Mouse (Mus musculus): ENCODE data around the gene Map3k1.

Gene Map3k1

GRCm38 (mm10) chr13:111812647-111813046 lies 3.9 kb upstream of the Map3k1 start:
- no peak for DNase-seq (ENCODE audit: low spot score)

GRCm38 (mm10) chr13:111810998-111811628 lies 2.3 kb upstream of the Map3k1 start:
- no peak for DNase-seq (ENCODE audit: low spot score)

GRCm38 (mm10) chr13:111809466-111810228 lies 854 bp upstream of the Map3k1 start:
- peak; percentile 58 for DNase-seq (ENCODE audit: low spot score)

GRCm38 (mm10) chr13:111808387-111808636 lies 481 bp downstream of the Map3k1 start:
- no peak for DNase-seq (ENCODE audit: low spot score)

GRCm38 (mm10) chr13:111807596-111808386 lies 1.0 kb downstream of the Map3k1 start:
- no peak for DNase-seq (ENCODE audit: low spot score)

GRCm38 (mm10) chr13:111807105-111807595 lies 1.6 kb downstream of the Map3k1 start:
- peak; percentile 59 for DNase-seq (ENCODE audit: low spot score)

GRCm38 (mm10) chr13:111805738-111806722 lies 2.8 kb downstream of the Map3k1 start:
- no peak for DNase-seq (ENCODE audit: low spot score)

- no peak for DNase-seq (ENCODE audit: low spot score)
Measured at GRCm38 (mm10) chr13:111804951-111805673, 3.7 kb downstream of the Map3k1 start.

GRCm38 (mm10) chr13:111804189-111804588 lies 4.6 kb downstream of the Map3k1 start:
- no peak for DNase-seq (ENCODE audit: low spot score)

GRCm38 (mm10) chr13:111803506-111803905 lies 5.3 kb downstream of the Map3k1 start:
- no peak for DNase-seq (ENCODE audit: low spot score)

- DNase-seq (ENCODE audit: low spot score), result no peak
Measured at GRCm38 (mm10) chr13:111802900-111803299, 5.9 kb downstream of the Map3k1 start.

GRCm38 (mm10) chr13:111802271-111802665 lies 6.5 kb downstream of the Map3k1 start:
- DNase-seq (ENCODE audit: low spot score), result no peak

- DNase-seq (ENCODE audit: low spot score), result no peak
Measured at GRCm38 (mm10) chr13:111801662-111802270, 7.0 kb downstream of the Map3k1 start.

GRCm38 (mm10) chr13:111800866-111801265 lies 7.9 kb downstream of the Map3k1 start:
- DNase-seq (ENCODE audit: low spot score), result no peak

GRCm38 (mm10) chr13:111798044-111798443 lies 10.7 kb downstream of the Map3k1 start:
- DNase-seq (ENCODE audit: low spot score), result no peak

GRCm38 (mm10) chr13:111797021-111797420 lies 11.8 kb downstream of the Map3k1 start:
- peak; percentile 86 for DNase-seq (ENCODE audit: low spot score)

- no peak for DNase-seq (ENCODE audit: low spot score)
Measured at GRCm38 (mm10) chr13:111796191-111796920, 12.4 kb downstream of the Map3k1 start.

GRCm38 (mm10) chr13:111792975-111793287 lies 15.9 kb downstream of the Map3k1 start:
- no peak for DNase-seq (ENCODE audit: low spot score)

GRCm38 (mm10) chr13:111792130-111792974 lies 16.4 kb downstream of the Map3k1 start:
- DNase-seq (ENCODE audit: low spot score), result no peak
